Mouse (Mus musculus) thymus, adult 2 months (tissue): ENCODE measurements around the gene Fblim1. TPM values are rescaled to one million over a fixed set of nuclear protein-coding genes. Genes with fewer than 3 reads are reported as not detected.

ENCODE experiments used
- DNase-seq: peaks from one replicate; pipeline ENCODE4 v3.0.0; 2021
- H3K27ac ChIP-seq: fragments of 200-500 bp; 2 replicates; pipeline ENCODE4 v1.5.1; 2012; ENCODE audit warnings: low read length, control low read depth; ENCODE audit not compliant: control insufficient read depth, insufficient read depth
- H3K27me3 ChIP-seq: fragments of 200-500 bp; 2 replicates; pipeline ENCODE4 v1.6.1; 2012; ENCODE audit warnings: mild to moderate bottlenecking, low read length, moderate library complexity, mixed read lengths; ENCODE audit not compliant: control insufficient read depth, insufficient read depth
- H3K36me3 ChIP-seq: fragments of 200-500 bp; 2 replicates; pipeline ENCODE4 v1.6.1; 2012; ENCODE audit warnings: mild to moderate bottlenecking, low read length, moderate library complexity; ENCODE audit not compliant: control insufficient read depth, insufficient read depth
- H3K4me1 ChIP-seq: fragments of 200-500 bp; replicated peaks from 2 replicates; pipeline ENCODE4 v1.6.1; 2012; ENCODE audit warnings: low read length; ENCODE audit not compliant: control insufficient read depth, insufficient read depth
- H3K4me3 ChIP-seq: fragments of 200-500 bp; 2 replicates; pipeline ENCODE4 v1.5.1; 2012; ENCODE audit warnings: mild to moderate bottlenecking, low read length, control low read depth, moderate library complexity; ENCODE audit not compliant: control insufficient read depth, insufficient read depth
- CTCF ChIP-seq: fragments of 200-500 bp; IDR thresholded peaks from 2 replicates; pipeline ENCODE4 v1.5.1; 2012; ENCODE audit warnings: mild to moderate bottlenecking, control low read depth, low read length, moderate library complexity, borderline replicate concordance; ENCODE audit not compliant: control insufficient read depth, poor library complexity, insufficient read depth; ENCODE audit errors: extremely low read depth
- POLR2A ChIP-seq: fragments of 200-500 bp; IDR thresholded peaks from 2 replicates; pipeline ENCODE4 v1.6.1; 2012; ENCODE audit warnings: mild to moderate bottlenecking, low read length, control low read depth, moderate library complexity; ENCODE audit not compliant: control insufficient read depth, poor library complexity, insufficient read depth; ENCODE audit errors: extremely low read depth
- WGBS: fragments of 180-500 bp; shearing (Covaris S2); methylation state at CpG from one replicate; pipeline ENCODE4 v1.1.7; 2018; 5-methylcytosine and 5-hydroxymethylcytosine counted together
- polyA plus RNA-seq: library from polyadenylated mRNA; depleted of rRNA; stranded (reverse); fragments of >200 nt; gene quantifications from 2 replicates; pipeline ENCODE4 v1.2.3, GENCODE M21; 2012; rRNA removed

Gene Fblim1
- polyA plus RNA-seq, 1 experiment = 16.2 TPM

- TF ChIP-seq CTCF (no peak), POLR2A (no peak)
- Histone ChIP-seq H3K4me3 (peak overlapping the region; percentile 78), H3K27me3 (no peaks in the 10 kb centered on the region), H3K4me1 (peaks cover 11% of the 10 kb centered on the region), H3K36me3 (no peaks in the 10 kb centered on the region), H3K27ac (no peak overlapping the region)
- DNase-seq = no peak
- WGBS = under 1% methylated on average over 14 of the region's 14 CpGs
These were observed 68.7 kb downstream of the Fblim1 start for GRCm38 (mm10) chr4:141537226-141537610.

GRCm38 (mm10) chr4:141536291-141537225 is 69.3 kb downstream of the Fblim1 start:
- under 1% methylated on average over 61 of the region's 61 CpGs for WGBS
- H3K4me1 ChIP-seq = peaks cover 11% of the 10 kb centered on the region
- no peak overlapping the region for H3K27ac ChIP-seq
- peak overlapping the region; percentile 62 for H3K4me3 ChIP-seq
- peak; percentile 48 for DNase-seq
- H3K36me3 ChIP-seq = no peaks in the 10 kb centered on the region
- TF ChIP-seq POLR2A (no peak), CTCF (no peak)
- no peaks in the 10 kb centered on the region for H3K27me3 ChIP-seq

GRCm38 (mm10) chr4:141534947-141535680 is 70.8 kb downstream of the Fblim1 start:
- Histone ChIP-seq H3K4me3 (no peak overlapping the region), H3K36me3 (no peaks in the 10 kb centered on the region), H3K27ac (no peak overlapping the region), H3K27me3 (no peaks in the 10 kb centered on the region), H3K4me1 (peaks cover 18% of the 10 kb centered on the region)
- TF ChIP-seq CTCF (no peak), POLR2A (no peak)
- WGBS = 35% methylated on average over 10 of the region's 11 CpGs
- DNase-seq = peak; percentile 59

GRCm38 (mm10) chr4:141530979-141531378 is 74.9 kb downstream of the Fblim1 start:
- TF ChIP-seq CTCF (no peak), POLR2A (no peak)
- peaks cover 7% of the 10 kb centered on the region; the same call in 1 of the 2 replicates for H3K4me1 ChIP-seq
- H3K27me3 ChIP-seq = no peaks in the 10 kb centered on the region
- H3K4me3 ChIP-seq = no peak overlapping the region
- WGBS = 83% methylated on average over 15 of the region's 15 CpGs
- H3K27ac ChIP-seq = no peak overlapping the region
- H3K36me3 ChIP-seq = no peaks in the 10 kb centered on the region
- no peak for DNase-seq

- H3K4me3 ChIP-seq = no peak overlapping the region
- WGBS = 97% methylated on average over 11 of the region's 11 CpGs
These were observed 77.0 kb downstream of the Fblim1 start for GRCm38 (mm10) chr4:141528938-141529337.

GRCm38 (mm10) chr4:141526936-141527650 is 78.8 kb downstream of the Fblim1 start:
- peaks cover 7% of the 10 kb centered on the region; the same call in 1 of the 2 replicates for H3K4me1 ChIP-seq
- no peaks in the 10 kb centered on the region for H3K27me3 ChIP-seq
- no peak overlapping the region for H3K4me3 ChIP-seq
- TF ChIP-seq POLR2A (no peak), CTCF (no peak)
- H3K36me3 ChIP-seq = peaks cover 2% of the 10 kb centered on the region
- 91% methylated on average over 7 of the region's 7 CpGs for WGBS
- H3K27ac ChIP-seq = no peak overlapping the region
- no peak for DNase-seq

More at GRCm38 (mm10) chr4:141528938-141529337, 77.0 kb downstream of the Fblim1 start:
- no peaks in the 10 kb centered on the region for H3K27me3 ChIP-seq
- H3K4me1 ChIP-seq = peaks cover 7% of the 10 kb centered on the region; the same call in 1 of the 2 replicates
- no peak overlapping the region for H3K27ac ChIP-seq
- no peak for DNase-seq
- H3K36me3 ChIP-seq = no peaks in the 10 kb centered on the region
- TF ChIP-seq CTCF (no peak), POLR2A (no peak)

Other genes with a start within 250 kb of the Fblim1 start
- 0.17 and 0.40 TPM in 2 replicates for gene Fam131c, start 237.9 kb downstream of the Fblim1 start, polyA plus RNA-seq
- 0.35 and 0.46 TPM in 2 replicates for gene Clcnka, start 207.4 kb downstream of the Fblim1 start, polyA plus RNA-seq
- 0.24 and 0.27 TPM in 2 replicates for gene Clcnkb, start 190.1 kb downstream of the Fblim1 start, polyA plus RNA-seq
- gene Hspb7, start 185.3 kb downstream of the Fblim1 start, polyA plus RNA-seq = 3.3 and 36.2 TPM in 2 replicates
- 0.40 and 0.42 TPM in 2 replicates for gene Srarp, start 170.0 kb downstream of the Fblim1 start, polyA plus RNA-seq
- gene Zbtb17, start 161.4 kb downstream of the Fblim1 start, polyA plus RNA-seq = 87.3 and 98.6 TPM in 2 replicates
- gene Spen, start 67.5 kb downstream of the Fblim1 start, polyA plus RNA-seq = 63.4 and 84.1 TPM in 2 replicates
- 1.2 and 2.8 TPM in 2 replicates for gene Tmem82, start 12.5 kb upstream of the Fblim1 start, polyA plus RNA-seq
- 2.6 and 12.3 TPM in 2 replicates for gene Slc25a34, start 17.7 kb upstream of the Fblim1 start, polyA plus RNA-seq
- gene Plekhm2, start 58.8 kb upstream of the Fblim1 start, polyA plus RNA-seq = 58.5 and 71.4 TPM in 2 replicates
- gene Rsc1a1, start 79.5 kb upstream of the Fblim1 start, polyA plus RNA-seq = 8.5 and 14.4 TPM in 2 replicates
- 15.6 and 25.5 TPM in 2 replicates for gene Ddi2, start 117.3 kb upstream of the Fblim1 start, polyA plus RNA-seq
- gene Agmat, start 140.6 kb upstream of the Fblim1 start, polyA plus RNA-seq = 0.18 and 0.92 TPM in 2 replicates
- gene Dnajc16, start 184.8 kb upstream of the Fblim1 start, polyA plus RNA-seq = 11.8 and 11.9 TPM in 2 replicates
- gene Casp9, start 187.5 kb upstream of the Fblim1 start, polyA plus RNA-seq = 16.0 and 16.9 TPM in 2 replicates
- gene Cela2a, start 220.1 kb upstream of the Fblim1 start, polyA plus RNA-seq = 0.46 and 2.1 TPM in 2 replicates
- 0.35 and 0.43 TPM in 2 replicates for gene Ctrc, start 240.3 kb upstream of the Fblim1 start, polyA plus RNA-seq